Mouse (Mus musculus) adrenal gland, postnatal 4 days (tissue): Measurements from ENCODE around the gene Abcc10. TPM values are rescaled to one million over a fixed set of nuclear protein-coding genes. Genes with fewer than 3 reads are reported as not detected.
A peak's percentile ranks its signal among the peaks of the same experiment; 100 is the strongest.

Experiments used
- DNase-seq, 2 experiments: peaks; one replicate each; pipeline ENCODE4 v3.0.0; 2021 to 2022; ENCODE audit warnings: low spot score in 2 of 2, mixed read lengths in 2 of 2
- long read RNA-seq, 2 experiments: library from polyadenylated mRNA; stranded (forward); transcript quantifications; one replicate each; pipeline ENCODE4 v2.0.0; 2021
- total RNA-seq, 2 experiments: library from RNA; stranded (reverse); gene quantifications; 2 replicates each; pipeline ENCODE4 v1.2.3; 2021

Gene Abcc10
- total RNA-seq = 10 to 100 TPM; 13.8 to 14.1 TPM
- long read RNA-seq, experiment 1, full-length matches to known transcripts = 2 of 8 reads
- long read RNA-seq, experiment 1, partial matches to known transcripts = 6 of 8 reads
- long read RNA-seq, experiment 1, other reads (novel, unspliced or antisense) = 0 of 8 reads
- long read RNA-seq, experiment 2, full-length matches to known transcripts = 5 of 14 reads
- long read RNA-seq, experiment 2, partial matches to known transcripts = 4 of 14 reads
- long read RNA-seq, experiment 2, other reads (novel, unspliced or antisense) = 5 of 14 reads

DNA sequence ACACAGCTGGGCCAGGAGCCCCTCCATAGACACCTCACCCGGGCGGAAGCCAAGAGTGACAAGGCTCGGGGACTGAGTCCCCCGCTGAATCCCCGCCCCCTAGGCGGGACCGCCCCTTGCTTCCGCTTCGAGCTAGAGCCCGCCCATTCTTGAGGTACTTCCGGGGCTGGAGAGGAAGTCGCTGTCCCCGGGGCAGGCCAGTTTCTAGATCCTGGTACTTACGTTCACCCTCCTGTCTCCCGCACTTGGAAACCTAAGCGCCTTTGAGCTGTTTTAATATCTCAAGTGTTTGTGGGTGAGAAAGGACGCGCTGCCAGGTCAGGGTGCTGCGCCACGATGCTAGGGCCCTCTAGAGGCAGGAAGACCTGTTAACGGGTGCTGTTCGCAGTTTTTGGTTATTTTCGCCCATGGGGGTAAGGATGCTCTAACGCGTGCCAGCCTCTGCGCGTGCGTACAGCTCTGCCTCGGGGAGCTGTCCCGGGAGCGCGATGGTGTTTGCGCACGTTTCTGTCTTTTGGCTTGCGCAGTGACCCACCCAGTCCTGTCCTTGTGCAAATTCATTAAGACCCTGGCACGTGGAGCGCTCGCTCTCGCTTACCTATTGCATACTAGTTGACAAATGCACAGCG, at the start of gene Abcc10:
TSS of gene Abcc10 (minus strand) at position 447 of the 629 bp plus-strand sequence.
- peak; percentile 83 to 96 for DNase-seq

DNA sequence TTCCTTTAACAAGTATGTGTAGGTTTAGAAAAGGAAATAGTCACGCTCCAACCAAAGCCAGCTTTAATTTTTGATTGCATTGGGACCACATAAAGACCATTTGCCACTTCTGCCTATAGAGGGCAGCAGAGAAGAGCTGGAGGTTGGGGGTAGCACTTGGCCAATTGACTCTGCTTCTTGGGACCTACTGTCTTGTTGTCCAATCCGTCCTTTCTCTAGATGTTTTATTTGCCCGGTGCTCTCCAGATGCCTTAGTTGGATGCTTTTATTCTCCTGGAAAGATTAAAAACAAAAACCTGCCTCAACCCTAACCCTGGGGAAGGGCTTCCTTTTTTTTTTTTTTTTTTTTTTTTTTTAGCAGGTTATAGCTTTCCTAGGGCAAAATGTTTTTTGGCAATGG, 43.6 kb upstream of the Abcc10 start:
- DNase-seq = no peak

DNA sequence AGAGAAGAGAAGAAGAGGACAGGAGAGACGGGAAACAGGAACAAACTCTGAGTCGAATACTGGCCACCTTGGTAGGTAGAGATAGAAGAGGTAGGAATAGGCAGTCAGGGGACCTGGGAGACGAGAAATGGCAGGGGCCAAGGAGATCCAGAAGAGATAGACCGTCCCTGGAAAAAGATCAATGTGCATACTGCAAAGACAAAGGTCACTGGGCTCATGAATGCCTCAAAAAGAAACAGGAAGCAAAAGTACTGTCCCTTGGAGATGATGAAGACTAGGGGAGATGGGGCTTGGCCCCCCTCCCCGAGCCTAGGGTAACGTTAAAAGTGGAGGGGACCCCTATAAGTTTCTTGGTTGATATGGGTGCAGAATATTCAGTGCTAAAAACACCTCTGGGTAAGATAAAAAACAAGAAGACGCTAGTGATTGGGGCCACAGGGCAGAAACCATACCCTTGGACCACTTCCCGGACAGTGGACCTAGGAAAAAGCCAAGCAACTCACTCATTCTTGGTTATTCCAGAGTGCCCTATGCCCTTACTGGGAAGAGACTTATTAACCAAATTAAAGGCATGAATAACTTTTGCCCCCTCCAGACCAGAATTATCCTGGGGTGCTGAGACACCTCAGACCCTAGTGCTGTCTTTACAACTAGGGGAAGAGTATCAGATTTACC, 23.0 kb upstream of the Abcc10 start:
- no peak for DNase-seq

DNA sequence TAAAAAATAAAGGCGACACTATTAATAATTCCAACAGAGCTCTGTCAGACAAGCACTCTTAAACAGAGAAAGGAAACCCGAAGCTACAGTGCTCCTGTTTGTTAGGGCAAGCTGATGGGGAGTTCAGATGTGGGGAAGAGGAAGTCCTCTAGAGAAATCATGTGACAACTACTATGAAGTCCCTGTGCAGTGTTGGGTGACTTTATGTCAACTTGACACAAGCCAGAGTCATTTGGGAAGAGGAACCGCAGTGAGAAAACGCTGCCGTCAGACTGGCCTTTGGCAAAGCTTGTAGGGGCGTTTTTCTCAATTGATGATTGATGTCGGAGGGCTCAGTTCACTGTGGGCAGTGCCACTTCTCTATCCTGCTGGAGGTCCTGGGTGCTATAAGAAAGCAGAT, 13.1 kb upstream of the Abcc10 start:
- DNase-seq = no peak

DNA sequence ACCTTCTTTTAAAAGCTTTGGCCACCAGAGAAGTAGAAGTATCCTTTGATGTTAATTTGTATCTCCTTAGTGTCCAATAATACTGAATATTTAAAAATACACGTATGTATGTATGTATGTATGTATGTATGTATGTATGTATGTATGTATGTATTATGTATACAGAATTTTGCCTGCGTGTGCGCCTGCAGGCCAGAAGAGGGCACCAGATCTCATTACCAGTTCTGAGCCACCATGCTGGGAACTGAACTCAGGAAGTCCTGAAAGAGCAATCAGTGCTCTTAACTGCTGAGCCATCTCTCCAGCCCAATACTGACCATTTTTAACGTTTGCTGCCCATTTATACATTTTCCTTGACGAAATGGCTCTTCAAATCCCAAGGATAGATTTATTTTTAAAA, 8.3 kb upstream of the Abcc10 start:
- DNase-seq = no peak

DNA sequence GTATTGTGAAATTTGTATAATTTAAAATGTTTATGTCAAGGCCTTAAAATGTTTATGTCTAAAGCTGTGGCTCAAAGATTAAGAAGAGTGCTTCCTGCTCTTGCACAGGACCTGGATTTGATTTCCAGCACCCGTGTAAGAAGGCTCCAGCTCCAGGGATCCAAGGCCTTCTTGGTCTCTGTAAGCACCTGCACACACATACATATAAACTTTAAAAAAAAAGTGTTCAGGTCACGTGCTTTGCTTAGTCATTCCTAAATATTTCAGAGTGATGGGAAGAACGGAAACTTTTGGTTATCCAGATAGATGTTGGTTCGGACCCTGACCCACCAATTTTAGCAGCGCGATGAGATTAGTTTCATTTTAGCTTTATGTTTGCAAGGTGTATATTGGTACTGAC, 571 bp upstream of the Abcc10 start:
- DNase-seq = no peak

DNA sequence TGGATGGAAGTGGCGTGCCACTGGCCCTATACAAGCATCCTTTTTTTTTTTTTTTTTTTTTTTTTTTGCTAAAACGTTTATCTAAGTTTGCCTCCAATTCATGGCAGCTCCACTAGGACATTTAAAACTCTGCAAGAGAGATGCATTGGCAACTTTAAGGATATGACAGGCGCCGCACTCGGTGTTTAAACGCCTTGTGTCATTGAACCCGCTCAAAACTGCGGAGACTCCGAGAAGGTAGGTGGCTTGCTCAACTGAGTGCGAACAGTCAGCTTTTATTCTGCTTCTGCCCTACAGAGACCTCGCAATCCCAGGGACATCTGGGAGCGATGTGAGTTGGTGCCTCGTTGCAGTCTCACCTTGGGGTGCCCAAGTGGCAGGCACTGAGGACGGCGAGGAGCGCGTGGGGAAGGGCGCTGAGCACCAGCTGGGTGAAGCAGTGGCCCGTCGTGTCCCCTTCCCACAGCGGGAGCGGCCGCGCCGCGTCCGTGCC, 693 bp downstream of the Abcc10 start:
- no peak for DNase-seq

DNA sequence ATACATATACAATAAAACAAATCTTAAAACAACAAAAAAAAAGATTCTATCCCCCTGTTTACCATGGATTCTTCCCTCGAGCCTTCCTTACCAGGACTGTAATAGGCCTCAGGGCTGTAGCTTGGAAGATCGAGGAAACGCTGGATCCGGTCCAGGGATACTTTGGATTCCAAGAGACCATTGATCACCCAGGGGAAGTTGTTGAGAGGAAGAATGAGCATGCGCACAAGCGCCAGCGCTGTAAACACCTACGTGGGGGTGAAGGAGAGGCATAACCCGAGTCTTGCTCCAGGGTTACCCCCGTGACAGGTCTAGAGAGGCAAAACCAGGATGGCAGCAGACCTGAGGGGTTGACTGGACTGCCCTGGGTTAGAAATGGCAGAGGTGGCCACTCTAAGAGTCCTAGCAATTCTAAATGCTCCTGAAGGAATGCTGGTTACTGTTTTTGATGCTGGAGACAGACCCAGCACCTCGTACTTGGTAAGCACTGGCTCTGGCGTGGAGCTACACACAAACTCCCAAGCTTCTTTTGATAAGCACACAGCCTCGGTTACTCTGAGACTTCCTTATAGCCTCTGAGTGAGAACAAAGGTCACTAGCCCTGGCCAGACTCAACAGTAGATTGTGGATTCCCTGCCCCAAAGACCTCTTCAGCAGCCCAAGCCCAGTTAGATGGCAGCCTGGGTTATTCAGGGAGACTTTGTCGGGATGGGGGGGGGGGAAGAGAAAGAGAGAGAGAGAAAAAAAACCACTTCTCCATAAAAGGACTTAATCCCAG, 5.9 kb downstream of the Abcc10 start:
- no peak for DNase-seq

DNA sequence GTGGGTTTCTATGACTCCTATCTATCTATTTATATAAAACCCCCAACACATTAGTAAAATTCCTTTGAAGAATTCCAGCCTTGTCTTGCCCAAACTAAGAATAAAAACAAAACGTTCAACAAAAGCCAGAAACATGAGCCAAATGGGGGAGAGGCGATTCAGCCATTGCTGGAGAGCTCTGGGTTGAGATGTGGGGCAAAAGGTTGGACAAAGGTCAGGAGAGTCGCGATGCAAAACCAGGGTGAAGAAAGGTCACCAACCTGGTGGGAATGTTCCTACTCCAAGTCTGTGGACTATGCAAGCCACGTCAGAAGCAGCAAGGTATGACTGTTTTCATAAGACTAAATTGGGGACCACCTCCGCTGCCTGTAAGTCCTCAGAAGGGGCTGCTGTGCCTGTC, 7.7 kb downstream of the Abcc10 start:
- DNase-seq = no peak

DNA sequence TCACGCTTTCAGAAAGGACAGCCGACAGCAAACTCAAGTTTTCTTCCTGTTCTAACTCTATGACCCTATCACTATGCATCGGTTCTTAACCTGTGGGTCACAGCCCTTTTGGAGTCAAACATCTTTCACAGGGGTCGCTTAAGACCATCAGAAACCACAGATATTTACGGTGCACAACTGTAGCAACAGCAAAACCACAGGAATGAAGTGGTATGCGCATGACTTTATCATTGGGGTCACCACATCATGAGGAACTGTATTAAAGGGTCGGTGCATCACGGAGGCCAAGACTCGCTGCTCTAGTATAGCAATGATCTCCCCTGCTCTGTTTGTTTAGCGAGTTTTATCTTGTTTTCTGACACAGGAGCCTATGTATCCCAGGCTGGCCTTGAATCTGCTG, 12.3 kb downstream of the Abcc10 start:
- no peak for DNase-seq

DNA sequence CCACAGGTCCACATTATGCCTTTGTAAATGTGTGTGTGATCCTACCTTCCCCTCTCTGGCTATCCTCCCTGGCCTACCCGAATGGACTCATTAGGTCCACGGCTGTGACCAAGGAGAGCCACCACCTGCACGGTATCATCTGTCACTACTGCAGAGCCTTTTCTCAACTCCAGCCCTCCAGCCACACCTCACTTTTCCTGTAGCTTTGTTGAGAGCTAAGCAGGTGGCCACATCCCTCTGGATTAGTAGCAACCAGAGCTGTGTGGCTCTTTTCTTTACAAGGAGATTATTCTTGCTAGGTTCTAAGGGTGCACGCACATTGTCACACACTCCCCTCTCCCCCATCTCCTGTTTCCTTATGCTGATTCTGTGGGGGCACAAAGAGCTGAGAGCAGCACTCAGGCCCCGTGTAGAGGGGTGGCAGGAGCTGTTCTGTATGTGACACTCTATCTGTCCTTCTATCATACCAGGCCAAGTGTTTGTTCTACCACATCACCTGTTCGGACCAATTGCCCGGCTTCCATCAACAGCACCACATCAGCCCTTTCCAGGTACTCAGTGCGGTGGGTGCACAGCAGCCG, 14.9 kb downstream of the Abcc10 start:
- DNase-seq = no peak

DNA sequence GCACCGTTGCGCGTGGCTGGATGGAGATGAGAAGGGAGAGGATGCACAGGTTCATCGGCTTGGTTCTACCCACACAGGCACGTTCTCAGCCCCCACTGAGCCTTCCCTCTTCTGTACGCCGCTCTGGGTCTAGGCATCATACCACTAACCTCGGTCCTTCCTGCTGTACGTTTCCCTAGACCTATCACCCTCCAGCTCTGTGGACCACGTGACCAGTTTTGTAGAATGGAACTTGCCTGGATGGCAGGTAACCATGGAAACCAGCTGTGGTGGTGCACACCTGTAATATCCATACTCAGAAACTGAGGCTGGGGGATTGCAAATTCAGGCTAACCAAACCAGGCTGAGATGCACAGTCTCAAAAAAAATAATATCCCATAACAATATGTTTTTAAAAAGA, 17.6 kb downstream of the Abcc10 start:
- DNase-seq = no peak

DNA sequence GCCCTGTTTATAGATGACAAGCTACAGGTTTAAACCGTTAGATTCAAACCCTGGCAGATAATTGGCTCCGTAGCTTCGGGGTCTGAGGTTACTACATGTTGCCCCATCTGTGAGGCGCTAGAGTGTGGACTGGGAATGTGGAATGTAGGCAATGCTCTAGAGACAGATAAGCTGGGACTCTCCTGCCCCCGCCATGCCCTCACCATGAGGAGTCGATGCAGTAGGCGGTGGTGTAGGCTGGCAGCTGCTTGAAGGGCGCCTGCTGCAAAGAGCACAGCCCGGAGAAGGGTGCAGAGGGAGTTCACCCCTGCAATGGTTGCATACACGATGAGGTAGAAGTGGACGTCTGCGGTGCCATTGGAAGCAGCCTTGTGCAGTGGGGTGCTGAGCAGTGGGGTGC, 18.3 kb downstream of the Abcc10 start:
- DNase-seq = no peak

DNA sequence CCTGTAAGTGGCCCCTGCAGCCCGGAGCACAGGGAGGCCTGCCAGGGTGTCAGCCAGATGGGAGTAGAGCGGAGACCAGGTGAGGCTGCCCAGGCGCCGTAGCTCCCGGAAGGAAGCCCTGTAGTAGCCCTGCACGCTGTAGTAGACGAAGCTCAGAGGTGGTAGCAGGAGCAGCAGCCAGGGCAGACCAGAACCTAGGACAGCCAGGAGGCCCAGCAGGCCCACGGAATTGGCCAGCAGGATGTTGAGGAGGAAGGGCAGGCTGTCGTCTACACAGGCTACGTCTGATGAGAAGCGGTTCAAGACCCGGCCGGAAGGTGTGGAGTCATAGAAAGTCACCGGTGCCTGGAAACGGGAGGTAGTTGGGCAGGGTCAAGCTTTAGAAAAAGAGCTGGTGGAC, 21.2 kb downstream of the Abcc10 start:
- DNase-seq = no peak

DNA sequence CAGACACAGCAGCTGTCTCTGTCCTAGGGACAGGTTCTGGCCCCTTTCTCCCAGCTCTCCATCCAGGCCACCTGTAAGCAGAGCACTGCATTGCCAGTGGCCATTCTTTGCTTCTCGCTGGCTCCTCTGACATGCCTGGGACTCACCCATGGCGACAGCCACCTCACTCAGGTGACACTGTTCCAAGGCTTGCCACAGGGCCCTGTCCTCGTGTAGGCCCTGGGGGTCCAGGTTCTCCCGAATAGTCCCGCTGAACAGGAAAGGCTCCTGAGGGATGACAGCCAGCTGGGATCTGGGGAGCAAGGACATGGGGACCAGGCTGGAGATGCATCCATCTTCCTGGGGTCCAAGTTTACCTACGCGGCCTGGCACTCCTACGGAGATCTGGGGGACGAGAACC, 24.0 kb downstream of the Abcc10 start:
- DNase-seq = no peak

DNA sequence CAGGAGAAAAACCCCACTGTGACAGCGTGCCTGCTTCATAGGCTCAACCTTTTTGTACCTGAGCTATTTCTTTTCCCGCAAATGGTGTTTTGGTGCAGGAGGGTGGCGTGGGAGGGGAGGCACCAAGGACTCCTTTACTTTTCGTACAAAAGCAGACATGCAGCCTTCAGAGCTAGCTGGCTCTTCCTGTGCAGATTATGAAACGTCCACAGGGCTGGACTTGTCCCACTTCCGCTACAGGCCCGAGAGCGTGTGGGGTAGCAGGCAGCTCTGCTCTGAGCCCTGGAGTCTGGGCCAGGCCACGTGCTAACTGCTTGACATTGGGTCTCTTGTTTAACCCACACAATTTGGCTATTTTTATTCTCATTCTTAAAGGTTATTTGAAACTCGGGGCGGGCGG, 26.3 kb downstream of the Abcc10 start:
- DNase-seq = no peak

DNA sequence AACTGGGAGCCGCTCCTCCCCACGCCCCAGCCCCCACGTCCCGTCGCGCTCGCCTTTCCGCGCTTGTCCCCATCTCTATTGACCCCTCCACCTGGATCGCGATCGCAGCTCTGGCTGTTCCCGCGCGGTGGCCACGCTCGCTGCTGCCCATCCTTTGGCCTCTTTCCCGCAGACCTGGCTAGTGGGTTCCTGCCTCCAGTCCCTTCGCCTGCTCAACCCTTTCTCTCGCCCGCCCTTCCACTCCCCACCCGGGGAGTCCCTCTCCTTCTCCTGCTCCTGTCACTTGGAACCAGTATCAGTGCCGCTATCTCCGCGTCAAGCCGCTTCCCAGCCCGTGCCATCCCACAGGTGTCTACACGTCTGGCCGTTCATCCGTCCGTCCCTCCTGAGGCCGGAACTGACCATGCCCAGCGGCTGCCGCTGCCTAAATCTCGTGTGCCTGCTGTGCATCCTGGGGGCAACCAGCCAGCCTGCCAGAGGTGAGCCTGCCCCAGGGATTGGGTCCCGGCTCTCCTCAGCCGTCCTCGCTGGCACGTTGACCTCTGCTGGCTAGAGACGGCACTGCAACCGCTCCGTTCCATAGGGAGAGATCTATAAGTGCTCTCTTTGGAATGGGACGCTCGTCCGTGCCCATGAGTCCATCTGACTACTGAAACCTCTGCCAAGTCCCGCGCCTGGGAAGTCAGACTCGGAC, 29.8 kb downstream of the Abcc10 start:
- DNase-seq = peak; percentile 69 to 71

DNA sequence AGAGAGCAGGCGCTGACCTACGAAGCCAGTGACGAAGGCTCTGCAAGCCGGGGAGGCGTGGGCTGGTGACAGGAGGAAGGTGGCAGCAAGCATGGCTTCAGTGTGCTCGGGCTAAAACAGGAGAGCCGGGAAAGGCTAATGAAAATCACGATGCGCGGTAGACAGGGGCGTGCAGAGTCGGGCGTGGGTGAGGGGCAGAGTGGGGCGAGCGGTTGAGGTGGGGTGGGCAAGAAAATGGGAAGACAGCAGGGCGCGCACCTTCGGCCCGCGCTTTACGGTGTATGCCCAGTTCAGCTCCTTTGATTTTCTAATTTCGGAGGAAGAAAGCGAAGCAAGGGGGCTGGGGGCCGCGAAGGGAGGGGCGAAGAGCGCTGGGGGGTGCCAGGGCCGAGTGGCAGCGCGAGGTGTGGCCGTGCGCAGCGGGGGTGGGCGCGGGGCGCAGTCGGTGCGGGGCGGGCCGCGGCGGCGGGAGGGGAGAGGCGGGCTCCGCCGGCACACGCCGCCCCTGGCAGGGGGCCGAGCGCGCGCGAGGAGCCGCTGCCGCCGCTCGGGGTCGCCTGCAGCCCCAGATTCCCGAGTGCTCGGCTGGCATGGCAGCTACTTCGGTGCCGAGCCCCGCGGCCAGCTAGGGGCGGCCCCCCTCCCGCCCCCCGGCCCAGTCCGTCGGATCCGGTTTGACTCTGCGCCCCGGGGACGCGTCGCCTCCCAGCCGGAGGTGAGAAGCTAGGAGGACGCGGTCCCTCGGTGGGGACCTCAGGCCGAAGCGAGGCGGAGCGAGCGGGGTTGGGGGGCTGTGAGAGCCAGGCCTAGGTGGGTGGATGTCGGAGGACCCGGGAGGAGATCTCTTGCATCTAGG, 30.6 kb downstream of the Abcc10 start, which contains the start of gene Dlk2:
TSS of gene Dlk2 (plus strand) at position 58 of the 856 bp plus-strand sequence.
- DNase-seq = no peak

DNA sequence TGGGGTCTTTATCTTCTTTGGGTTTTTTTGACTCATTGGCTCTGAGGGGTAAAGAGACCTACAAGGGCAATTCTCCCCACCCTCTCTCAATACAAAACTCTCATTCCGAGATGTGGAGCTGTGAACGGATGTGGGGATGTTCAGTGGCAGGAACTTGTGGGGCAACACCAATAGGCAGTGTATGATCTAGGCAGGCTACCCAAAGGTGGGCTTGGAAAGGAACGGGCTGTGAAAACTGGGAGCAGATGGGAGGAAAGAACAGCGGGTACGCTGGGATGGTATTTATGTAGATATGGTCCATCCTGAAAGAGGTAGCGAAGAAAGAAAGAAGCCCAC, 31.2 kb downstream of the Abcc10 start:
- no peak for DNase-seq

DNA sequence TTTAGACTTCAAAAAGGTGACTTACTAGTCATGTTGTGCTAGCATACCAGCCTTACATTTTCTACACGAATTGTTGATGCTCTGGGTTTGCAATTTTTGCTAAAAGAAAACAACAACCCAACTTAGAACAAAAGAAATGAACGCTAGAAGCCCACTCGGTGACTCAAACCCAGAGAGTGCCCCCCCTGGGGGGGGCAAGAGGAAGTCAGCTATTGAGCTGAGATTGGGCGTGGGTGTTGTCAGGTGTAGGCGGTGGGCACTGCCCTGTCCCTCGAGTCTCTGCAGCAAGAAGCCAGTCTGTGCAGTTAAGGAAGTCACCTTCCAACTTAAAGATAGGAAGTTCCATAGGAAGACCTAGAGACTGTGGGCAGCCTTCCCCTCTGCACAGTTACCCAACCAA, 31.6 kb downstream of the Abcc10 start:
- DNase-seq = no peak
